Mouse (Mus musculus): ENCODE results near the gene Afmid. TPM values are rescaled to one million over a fixed set of nuclear protein-coding genes. Genes with fewer than 3 reads are reported as not detected.

Gene Afmid
- total and polyA plus RNA-seq, 3 experiments, result 3.3 to 3.8 TPM; not detected in 1

GRCm38 (mm10) chr11:117858392-117858791 lies 32.7 kb downstream of the Afmid start:
- Histone ChIP-seq H3K36me3 (ENCODE audit: control insufficient read depth in 1 of 2, insufficient read depth in 2 of 2, low read length in 2 of 2) (peaks cover 2 to 15% of the 10 kb centered on the region in 2 experiments; a peak in 3 of 4 replicates), H3K4me1 (ENCODE audit: control insufficient read depth in 1 of 2, insufficient read depth in 2 of 2, low read length in 2 of 2) (0 out of 4 replicates have a peak, but pooled peaks cover 0 to 2% of the 10 kb centered on the region in 2 experiments), H3K4me3 (ENCODE audit: control insufficient read depth in 1 of 2, insufficient read depth in 1 of 2, low read depth in 2 of 2, low read length in 2 of 2) (no peak overlapping the region), H3K27ac (ENCODE audit: control insufficient read depth, low read depth, low read length) (peak overlapping the region; percentile 26; the same call in 1 of the 2 replicates), H3K27me3 (ENCODE audit: control insufficient read depth in 1 of 2, insufficient read depth in 2 of 2, low read length in 2 of 2) (no peaks in the 10 kb centered on the region), H3K79me2 (ENCODE audit: control insufficient read depth, insufficient read depth, low read length, poor library complexity) (no peaks in the 10 kb centered on the region), H3K9ac (ENCODE audit: control insufficient read depth, low read depth, low read length, poor library complexity, severe bottlenecking) (no peak overlapping the region), H3K9me3 (replicated peaks; ENCODE audit: insufficient read depth, low read length) (no peaks in the 10 kb centered on the region)
- DNase-seq (ENCODE audit: low read depth, low spot score), result no peak
- TF ChIP-seq CTCF (IDR thresholded peaks at IDR 0.05 in 2 of 3, conservative IDR thresholded peaks at IDR 0.05 in 1 of 3; ENCODE audit: control insufficient read depth in 1 of 3, insufficient read depth in 1 of 3, low read depth in 2 of 3, low read length in 3 of 3, poor library complexity in 1 of 3, severe bottlenecking in 1 of 3), result no peak
- TF ChIP-seq ZNF384 (IDR thresholded peaks at IDR 0.05; ENCODE audit: low read depth, low read length), result peak; percentile 15; the same call in 1 of the 2 replicates

- Histone ChIP-seq H3K27ac (ENCODE audit: control insufficient read depth, low read depth, low read length) (no peak within 1 kb of the TSS), H3K27me3 (ENCODE audit: control insufficient read depth in 1 of 2, insufficient read depth in 2 of 2, low read length in 2 of 2) (no peaks in the 10 kb centered on the region), H3K4me1 (ENCODE audit: control insufficient read depth in 1 of 2, insufficient read depth in 2 of 2, low read length in 2 of 2) (0 out of 4 replicates have a peak, but pooled peaks cover 0 to 2% of the 10 kb centered on the region in 2 experiments), H3K9me3 (replicated peaks; ENCODE audit: insufficient read depth, low read length) (no peaks in the 10 kb centered on the region), H3K36me3 (ENCODE audit: control insufficient read depth in 1 of 2, insufficient read depth in 2 of 2, low read length in 2 of 2) (peaks cover 1 to 2% of the 10 kb centered on the region in 2 experiments; a peak in 1 of 4 replicates), H3K4me3 (ENCODE audit: control insufficient read depth in 1 of 2, insufficient read depth in 1 of 2, low read depth in 2 of 2, low read length in 2 of 2) (no peak within 1 kb of the TSS), H3K79me2 (ENCODE audit: control insufficient read depth, insufficient read depth, low read length, poor library complexity) (no peaks in the 10 kb centered on the region), H3K9ac (ENCODE audit: control insufficient read depth, low read depth, low read length, poor library complexity, severe bottlenecking) (no peak within 1 kb of the TSS)
- TF ChIP-seq ZKSCAN1 (IDR thresholded peaks at IDR 0.05; ENCODE audit: low read depth, low read length) (no peak), MXI1 (IDR thresholded peaks at IDR 0.05; ENCODE audit: low read depth, low read length) (no peak), ZNF384 (IDR thresholded peaks at IDR 0.05; ENCODE audit: low read depth, low read length) (no peak), POLR2AphosphoS5 (IDR thresholded peaks at IDR 0.05; ENCODE audit: borderline replicate concordance, low read depth, low read length) (no peak), MYB (IDR thresholded peaks at IDR 0.05; ENCODE audit: low read depth, low read length) (no peak), CTCF (IDR thresholded peaks at IDR 0.05 in 2 of 3, conservative IDR thresholded peaks at IDR 0.05 in 1 of 3; ENCODE audit: control insufficient read depth in 1 of 3, insufficient read depth in 1 of 3, low read depth in 2 of 3, low read length in 3 of 3, poor library complexity in 1 of 3, severe bottlenecking in 1 of 3) (no peak), TBP (IDR thresholded peaks at IDR 0.05; ENCODE audit: low read depth, low read length) (no peak), USF1 (IDR thresholded peaks at IDR 0.05; ENCODE audit: low read depth, low read length) (no peak), JUND (IDR thresholded peaks at IDR 0.05; ENCODE audit: low read depth, low read length) (no peak), GATA1 (IDR thresholded peaks at IDR 0.05; ENCODE audit: low read depth, low read length) (no peak), CHD2 (IDR thresholded peaks at IDR 0.05; ENCODE audit: low read length) (no peak), EP300 (IDR thresholded peaks at IDR 0.05; ENCODE audit: low read depth in 1 of 2, low read length in 2 of 2) (no peak), KAT2A (conservative IDR thresholded peaks at IDR 0.05; ENCODE audit: low read depth, low read length) (no peak), ZC3H11A (IDR thresholded peaks at IDR 0.05; ENCODE audit: low read depth, low read length) (no peak), ELF1 (IDR thresholded peaks at IDR 0.05; ENCODE audit: low read depth, low read length) (no peak), UBTF (IDR thresholded peaks at IDR 0.05; ENCODE audit: borderline replicate concordance, insufficient read depth, low read depth, low read length) (no peak), MAZ (IDR thresholded peaks at IDR 0.05; ENCODE audit: low read depth, low read length) (no peak), SIN3A (IDR thresholded peaks at IDR 0.05; ENCODE audit: low read length) (no peak), TCF12 (IDR thresholded peaks at IDR 0.05; ENCODE audit: low read depth, low read length) (no peak)
- DNase-seq (ENCODE audit: low read depth, low spot score), result no peak
These were observed 34.9 kb downstream of the Afmid start, which contains the start of gene Tmem235 for GRCm38 (mm10) chr11:117860601-117861000. Tmem235 (plus strand) TSS chr11:117860752.
